Mouse (Mus musculus) embryonic facial prominence, embryonic 15.5 days (tissue): ENCODE results near the gene Btla. TPM values are rescaled to one million over a fixed set of nuclear protein-coding genes. Genes with fewer than 3 reads are reported as not detected.

Experiments used
- ATAC-seq: fragments of 200-750 bp; cut with Nextera tagmentation; 2 replicates; pipeline ENCODE4 v1.8.0; 2017; ENCODE audit warnings: low read depth, moderate TSS enrichment; ENCODE audit not compliant: insufficient number of reproducible peaks, low FRiP score, low TSS enrichment
- H3K27ac ChIP-seq: fragments of 300-500 bp; sonication (generic); replicated peaks from 2 replicates; pipeline ENCODE4 v1.5.1; 2015; ENCODE audit warnings: mild to moderate bottlenecking, inconsistent platforms
- H3K27me3 ChIP-seq: fragments of 300-500 bp; sonication (generic); 2 replicates; pipeline ENCODE4 v1.6.1; 2015; ENCODE audit warnings: inconsistent platforms
- H3K36me3 ChIP-seq: fragments of 300-500 bp; sonication (generic); 2 replicates; pipeline ENCODE4 v1.6.1; 2015; ENCODE audit warnings: mild to moderate bottlenecking, inconsistent platforms
- H3K4me1 ChIP-seq: fragments of 300-500 bp; sonication (generic); 2 replicates; pipeline ENCODE4 v1.6.1; 2015; ENCODE audit warnings: inconsistent platforms
- H3K4me2 ChIP-seq: fragments of 300-500 bp; sonication (generic); replicated peaks from 2 replicates; pipeline ENCODE4 v1.6.1; 2015; ENCODE audit warnings: mild to moderate bottlenecking, inconsistent platforms
- H3K4me3 ChIP-seq: fragments of 300-500 bp; sonication (generic); replicated peaks from 2 replicates; pipeline ENCODE4 v1.5.1; 2015; ENCODE audit warnings: mild to moderate bottlenecking, inconsistent platforms
- H3K9ac ChIP-seq: fragments of 300-500 bp; sonication (generic); 2 replicates; pipeline ENCODE4 v1.6.1; 2015; ENCODE audit warnings: inconsistent platforms
- H3K9me3 ChIP-seq: fragments of 300-500 bp; sonication (generic); replicated peaks from 2 replicates; pipeline ENCODE4 v1.6.1; 2016; ENCODE audit warnings: inconsistent platforms
- WGBS: fragments of 180-500 bp; shearing (Covaris S2); methylation state at CpG from one replicate; pipeline ENCODE4 v1.1.7; 2015; 5-methylcytosine and 5-hydroxymethylcytosine counted together
- polyA plus RNA-seq: library from polyadenylated mRNA; unstranded; fragments of >200 nt; fragmentation: Nextera tagmentation; extraction: Ambion mirVana; gene quantifications from 2 replicates; pipeline ENCODE4 v1.2.1, GENCODE M21; 2015

The Btla gene
- polyA plus RNA-seq, 1 experiment from 2014 or later = 0.83 TPM

DNA sequence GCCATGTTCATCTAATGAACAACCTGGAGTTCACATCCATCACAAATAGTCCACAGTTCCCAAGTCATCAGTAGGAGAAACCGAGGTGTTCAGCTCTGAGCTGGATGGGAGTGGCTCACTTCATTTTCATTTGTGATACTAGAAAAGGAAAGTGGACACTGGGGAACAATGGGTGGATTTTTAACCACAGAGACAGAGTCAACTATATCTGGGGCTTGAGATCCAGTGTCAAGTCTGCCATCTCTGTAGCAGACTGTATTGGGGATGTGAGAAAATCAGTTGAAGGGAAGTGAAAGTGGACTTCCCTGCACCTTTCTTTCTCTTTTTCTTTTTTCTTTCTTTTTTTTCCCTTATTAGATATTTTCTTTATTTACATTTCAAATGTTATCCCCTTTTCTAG, 2.9 kb downstream of the Btla start:
- Histone ChIP-seq H3K9me3 (no peaks in the 10 kb centered on the region), H3K4me2 (no peak overlapping the region), H3K4me3 (no peak overlapping the region), H3K9ac (no peak overlapping the region), H3K4me1 (no peaks in the 10 kb centered on the region), H3K36me3 (no peaks in the 10 kb centered on the region), H3K27ac (no peak overlapping the region), H3K27me3 (no peaks in the 10 kb centered on the region)
- 68% methylated on average over 1 of the region's 1 CpGs for WGBS
- no peak for ATAC-seq

DNA sequence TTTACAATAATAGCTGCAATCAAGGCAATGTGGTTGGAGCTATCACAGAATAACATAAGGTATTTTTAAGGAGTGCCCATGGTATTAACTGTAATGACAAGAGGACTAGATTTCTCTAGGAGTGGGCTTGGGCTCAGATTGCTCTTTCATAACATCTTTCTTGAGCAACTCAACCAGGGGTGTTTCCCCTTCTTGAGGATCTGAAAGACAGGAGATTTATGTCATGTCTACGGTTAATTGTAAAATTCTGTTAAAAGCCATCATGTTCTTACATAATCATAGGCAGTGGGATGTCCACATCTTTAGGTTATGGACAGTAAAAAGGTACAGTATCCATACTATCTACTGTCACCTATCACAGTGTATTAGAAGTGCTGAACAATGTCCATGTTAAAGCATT, 7.2 kb downstream of the Btla start:
- H3K4me2 ChIP-seq = no peak overlapping the region
- H3K36me3 ChIP-seq = no peaks in the 10 kb centered on the region
- no peak overlapping the region for H3K27ac ChIP-seq
- H3K4me1 ChIP-seq = no peaks in the 10 kb centered on the region
- 80% methylated on average over 1 of the region's 1 CpGs for WGBS
- H3K4me3 ChIP-seq = no peak overlapping the region
- no peaks in the 10 kb centered on the region for H3K9me3 ChIP-seq
- no peak for ATAC-seq
- H3K27me3 ChIP-seq = no peaks in the 10 kb centered on the region
- no peak overlapping the region for H3K9ac ChIP-seq

DNA sequence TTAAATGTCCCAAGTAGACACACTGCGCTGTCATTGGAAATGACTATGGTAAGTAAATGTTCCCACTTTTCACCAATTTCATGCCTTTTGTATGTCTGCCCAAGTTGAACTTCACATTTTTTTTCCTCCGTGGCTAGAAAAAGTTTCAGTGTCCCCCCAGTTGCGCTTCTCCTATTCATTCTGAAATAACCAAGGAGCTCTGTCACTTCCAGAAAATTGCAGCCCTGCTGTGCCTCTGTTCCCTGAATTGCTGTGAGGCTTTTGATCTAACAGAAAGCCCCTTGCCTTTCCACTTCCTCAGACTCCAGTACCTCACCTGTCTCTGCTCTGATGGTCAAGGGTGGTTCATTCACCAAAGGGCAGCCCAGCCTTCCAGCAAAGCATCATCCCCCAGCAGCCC, 8.9 kb downstream of the Btla start:
- Histone ChIP-seq H3K27me3 (no peaks in the 10 kb centered on the region), H3K4me3 (no peak overlapping the region), H3K36me3 (no peaks in the 10 kb centered on the region), H3K9ac (no peak overlapping the region), H3K9me3 (no peaks in the 10 kb centered on the region), H3K27ac (no peak overlapping the region), H3K4me1 (no peaks in the 10 kb centered on the region), H3K4me2 (no peak overlapping the region)
- WGBS = 80% methylated on average over 3 of the region's 3 CpGs
- ATAC-seq = no peak

DNA sequence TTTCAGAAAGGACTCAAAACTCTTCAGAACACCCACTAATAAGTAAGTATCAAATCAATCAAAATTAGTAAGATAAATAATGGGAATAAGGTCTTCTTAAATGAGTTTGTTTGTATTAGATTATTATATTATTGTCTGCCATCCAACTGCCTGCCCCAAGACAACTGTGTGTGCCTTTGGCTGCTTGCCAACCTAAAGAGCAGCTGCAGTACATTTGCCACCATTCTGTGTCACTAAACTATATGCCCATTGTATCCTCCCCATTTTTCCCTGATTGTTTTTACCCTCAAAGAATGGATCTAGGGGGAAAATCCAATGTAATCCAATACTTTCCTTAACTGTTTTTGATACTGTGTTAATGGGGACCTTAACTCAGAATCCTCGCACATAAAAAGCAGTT, 18.6 kb downstream of the Btla start:
- no peak overlapping the region for H3K9ac ChIP-seq

GRCm38 (mm10) chr16:45244930-45245472, 20.9 kb downstream of the Btla start:
- Histone ChIP-seq H3K27ac (peak overlapping the region; percentile 55; the same call in 1 of the 2 replicates), H3K36me3 (no peaks in the 10 kb centered on the region), H3K9ac (no peak overlapping the region), H3K4me1 (no peaks in the 10 kb centered on the region), H3K27me3 (no peaks in the 10 kb centered on the region), H3K9me3 (no peaks in the 10 kb centered on the region), H3K4me2 (no peak overlapping the region), H3K4me3 (no peak overlapping the region)
- WGBS = 15% methylated on average over 3 of the region's 3 CpGs
- no peak for ATAC-seq

More for the DNA sequence above, 18.6 kb downstream of the Btla start:
- Histone ChIP-seq H3K4me3 (no peak overlapping the region), H3K27ac (no peak overlapping the region), H3K36me3 (no peaks in the 10 kb centered on the region), H3K4me2 (no peak overlapping the region), H3K27me3 (no peaks in the 10 kb centered on the region), H3K9me3 (no peaks in the 10 kb centered on the region), H3K4me1 (no peaks in the 10 kb centered on the region)
- no peak for ATAC-seq
- WGBS = 49% methylated on average over 1 of the region's 1 CpGs

DNA sequence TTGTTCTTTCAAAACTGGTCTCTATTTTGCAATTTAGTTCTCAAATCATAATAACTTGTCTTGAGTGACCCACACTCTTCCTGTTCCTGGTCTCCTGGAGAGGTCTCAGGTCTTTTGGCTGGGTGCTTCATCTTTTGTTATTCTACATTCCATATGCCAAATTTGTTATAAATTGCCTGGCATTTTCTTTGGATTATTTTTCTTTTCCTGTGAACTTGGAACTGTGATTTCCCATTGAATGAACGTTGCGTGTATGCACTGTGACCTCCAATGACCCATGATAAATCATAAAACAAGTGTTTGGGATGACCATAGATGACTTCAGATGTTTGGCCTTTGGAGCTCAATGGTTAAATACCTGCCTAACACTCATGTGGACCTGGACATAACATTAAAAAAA, 25.6 kb downstream of the Btla start:
- H3K36me3 ChIP-seq = no peaks in the 10 kb centered on the region
- no peak overlapping the region for H3K4me3 ChIP-seq
- ATAC-seq = no peak
- no peak overlapping the region for H3K9ac ChIP-seq
- no peaks in the 10 kb centered on the region for H3K9me3 ChIP-seq
- H3K4me2 ChIP-seq = no peak overlapping the region
- no peaks in the 10 kb centered on the region for H3K27me3 ChIP-seq
- no peak overlapping the region for H3K27ac ChIP-seq
- WGBS = 70% methylated on average over 2 of the region's 2 CpGs
- no peaks in the 10 kb centered on the region for H3K4me1 ChIP-seq

- no peaks in the 10 kb centered on the region for H3K36me3 ChIP-seq
- H3K9me3 ChIP-seq = no peaks in the 10 kb centered on the region
- H3K4me2 ChIP-seq = no peak overlapping the region
Measured at GRCm38 (mm10) chr16:45250317-45250716, 26.2 kb downstream of the Btla start.

GRCm38 (mm10) chr16:45251773-45252413, 27.8 kb downstream of the Btla start:
- Histone ChIP-seq H3K9ac (no peak overlapping the region), H3K4me1 (no peaks in the 10 kb centered on the region), H3K36me3 (no peaks in the 10 kb centered on the region), H3K9me3 (no peaks in the 10 kb centered on the region), H3K4me2 (no peak overlapping the region), H3K27me3 (no peaks in the 10 kb centered on the region), H3K27ac (no peak overlapping the region), H3K4me3 (no peak overlapping the region)
- ATAC-seq = no peak
- WGBS = 68% methylated on average over 6 of the region's 6 CpGs

More at GRCm38 (mm10) chr16:45250317-45250716, 26.2 kb downstream of the Btla start:
- Histone ChIP-seq H3K4me3 (no peak overlapping the region), H3K9ac (no peak overlapping the region), H3K27me3 (no peaks in the 10 kb centered on the region), H3K4me1 (no peaks in the 10 kb centered on the region), H3K27ac (no peak overlapping the region)
- ATAC-seq = no peak

- Histone ChIP-seq H3K9me3 (no peaks in the 10 kb centered on the region), H3K27ac (no peak overlapping the region), H3K4me3 (no peak overlapping the region), H3K27me3 (no peaks in the 10 kb centered on the region), H3K4me1 (no peaks in the 10 kb centered on the region), H3K36me3 (no peaks in the 10 kb centered on the region), H3K9ac (no peak overlapping the region), H3K4me2 (no peak overlapping the region)
- no peak for ATAC-seq
- 81% methylated on average over 7 of the region's 7 CpGs for WGBS
Measured at GRCm38 (mm10) chr16:45255183-45255861, 31.2 kb downstream of the Btla start.

- Histone ChIP-seq H3K9ac (no peak overlapping the region), H3K27ac (no peak overlapping the region), H3K4me2 (no peak overlapping the region), H3K4me3 (no peak overlapping the region), H3K9me3 (no peaks in the 10 kb centered on the region), H3K36me3 (no peaks in the 10 kb centered on the region), H3K27me3 (no peaks in the 10 kb centered on the region), H3K4me1 (no peaks in the 10 kb centered on the region)
- no peak for ATAC-seq
- 65% methylated on average over 2 of the region's 2 CpGs for WGBS
Measured at GRCm38 (mm10) chr16:45256895-45257294, 32.8 kb downstream of the Btla start.

GRCm38 (mm10) chr16:45257567-45257966, 33.5 kb downstream of the Btla start:
- ATAC-seq = peak; percentile 54
- no peak overlapping the region for H3K4me2 ChIP-seq
- H3K4me3 ChIP-seq = no peak overlapping the region
- H3K36me3 ChIP-seq = no peaks in the 10 kb centered on the region
- WGBS = 71% methylated on average over 1 of the region's 1 CpGs
- H3K9me3 ChIP-seq = no peaks in the 10 kb centered on the region
- H3K4me1 ChIP-seq = no peaks in the 10 kb centered on the region
- no peaks in the 10 kb centered on the region for H3K27me3 ChIP-seq
- H3K9ac ChIP-seq = no peak overlapping the region
- H3K27ac ChIP-seq = no peak overlapping the region

DNA sequence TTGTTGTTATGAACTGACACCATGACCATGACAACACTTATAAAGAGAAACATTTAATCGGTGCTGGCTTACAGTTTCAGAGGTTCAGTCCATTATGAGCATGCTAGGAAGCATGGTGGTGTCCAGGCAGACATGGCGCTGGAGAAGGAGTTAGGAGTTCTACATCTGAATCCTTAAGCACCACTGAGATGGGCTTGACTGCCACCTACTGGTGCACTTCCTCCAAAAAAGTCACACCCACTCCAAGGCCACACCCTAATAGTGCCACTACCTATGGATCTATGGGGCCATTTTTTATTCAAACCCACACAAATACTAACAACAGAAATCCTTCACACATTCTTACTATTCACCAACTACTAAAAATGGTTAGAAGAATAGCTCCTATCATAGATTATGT, 35.5 kb downstream of the Btla start:
- WGBS = 82% methylated on average over 2 of the region's 2 CpGs
- H3K9me3 ChIP-seq = no peaks in the 10 kb centered on the region

More for the DNA sequence above, 35.5 kb downstream of the Btla start:
- Histone ChIP-seq H3K27me3 (no peaks in the 10 kb centered on the region), H3K4me1 (no peaks in the 10 kb centered on the region), H3K4me3 (no peak overlapping the region), H3K27ac (no peak overlapping the region), H3K9ac (no peak overlapping the region), H3K36me3 (no peaks in the 10 kb centered on the region), H3K4me2 (no peak overlapping the region)
- ATAC-seq = no peak
